Mouse (Mus musculus) erythroblast, embryonic 14.5 days (primary cell): ENCODE data around the gene Ptgis.

ENCODE experiments used
- GATA1 ChIP-seq: IDR thresholded peaks from 2 replicates; pipeline ENCODE4 v1.6.1; 2012; ENCODE audit warnings: low read length, inconsistent platforms, mixed read lengths
- TAL1 ChIP-seq: IDR thresholded peaks from 3 replicates; pipeline ENCODE4 v1.6.1; 2012; ENCODE audit warnings: low read length, inconsistent platforms, mixed read lengths

DNA sequence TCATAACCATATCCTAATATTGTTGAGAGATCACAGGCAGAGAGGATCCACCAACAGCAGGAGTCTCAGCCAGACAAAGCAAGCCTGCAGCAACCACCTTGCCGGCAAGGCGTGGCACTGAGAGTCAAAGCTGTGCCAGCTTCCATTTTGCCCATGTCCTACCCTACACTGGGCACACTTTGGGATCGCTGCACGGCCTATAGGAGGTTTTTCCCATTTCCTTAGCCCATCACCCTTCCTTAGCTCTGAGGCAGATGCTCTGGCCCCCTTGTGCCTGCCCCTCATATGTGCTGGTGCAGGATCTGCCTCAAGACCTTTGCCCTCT is 40.5 kb upstream of the Ptgis start:
- TF ChIP-seq GATA1 (no peak), TAL1 (no peak)
